Mouse (Mus musculus): ENCODE measurements at regions not wholly inside any gene's neighbourhood (a gene's known extent, or its start where the extent isn't known, plus 50 kb on each side); places are given as distances from the start of the nearest gene placed in this dataset.

GRCm38 (mm10) chr17:49208315-49208820, 219.8 kb upstream of the Mocs1 start:
- TF ChIP-seq CTCF (conservative IDR thresholded peaks at IDR 0.05; ENCODE audit: low read length) = peak; percentile 48
- no peak for TF ChIP-seq NANOG (IDR thresholded peaks at IDR 0.05; ENCODE audit: borderline replicate concordance, low read length)

Data from E14TG2a.4 (cell line).